ENCODE assay signal across 8 mouse cellular contexts in genomic region chr19:20797558-20798101, GRCm38 (mm10).
DNase-seq lines count a peak whose midpoint lies in the region; ATAC-seq lines count a peak whose summit lies in the region.

No protein-coding gene starts in this region.

- H3K27ac ChIP-seq in forebrain, embryonic 16.5 days (ENCODE audit: low read length): no peak overlapping the region

- no peak overlapping the region for H3K4me2 ChIP-seq in forebrain, embryonic 16.5 days (ENCODE audit: low read length)

- no peak overlapping the region for H3K4me3 ChIP-seq in forebrain, embryonic 16.5 days (replicated peaks; ENCODE audit: low read length)

- WGBS in forebrain, embryonic 16.5 days: 35% methylated on average over 6 of the region's 6 CpGs

- peak; percentile 39 for DNase-seq in kidney, adult 9 months
- no peak for DNase-seq in kidney, postnatal 10 days
- DNase-seq in 3T3-L1 (ENCODE audit: low read depth, low spot score) (peak; percentile 70), MEL-GATA-1-ER (ENCODE audit: extremely low read depth, low read depth) (peak; percentile 14)
- peak; percentile 52 for DNase-seq in naive thymus-derived CD4-positive, alpha-beta T cell, adult 2 months (ENCODE audit: low read depth)
- no peak for DNase-seq in heart, adult 9 months (ENCODE audit: low spot score in 2 of 2)

- H3K9me3 ChIP-seq in forebrain, embryonic 16.5 days (ENCODE audit: control insufficient read depth, low read length): no peaks in the 10 kb centered on the region

- no peak overlapping the region for H3K9ac ChIP-seq in forebrain, embryonic 16.5 days (replicated peaks; ENCODE audit: low read depth, low read length)

- no peaks in the 10 kb centered on the region for H3K27me3 ChIP-seq in forebrain, embryonic 16.5 days (replicated peaks; ENCODE audit: control insufficient read depth, insufficient read depth, low read length)

- ATAC-seq in forebrain, embryonic 16.5 days: peak; percentile 85
- ATAC-seq in inflammation-experienced regulatory T-cells, adult 6 months: no peak

- H3K4me1 ChIP-seq in forebrain, embryonic 16.5 days (replicated peaks; ENCODE audit: control insufficient read depth, insufficient read depth, low read length): no peaks in the 10 kb centered on the region

- no peaks in the 10 kb centered on the region for H3K36me3 ChIP-seq in forebrain, embryonic 16.5 days (ENCODE audit: control insufficient read depth, insufficient read depth)

Comparison
In these comparisons a context has a peak if more than half of its experiments do, and no peak if none do; other contexts are left out.
1. DNase-seq: peak in kidney, adult 9 months (single experiment), 3T3-L1 (single experiment), MEL-GATA-1-ER (single experiment) and naive thymus-derived CD4-positive, alpha-beta T cell, adult 2 months (single experiment); none in kidney, postnatal 10 days (single experiment) and heart, adult 9 months (0 of 2).